Mouse (Mus musculus) embryonic fibroblast, embryonic 13.5 days (primary cell): ENCODE data around the gene Fam19a3.

ENCODE experiments used
- CTCF ChIP-seq: IDR thresholded peaks from 2 replicates; pipeline ENCODE4 v1.5.1; 2011; ENCODE audit warnings: mild to moderate bottlenecking, control low read depth, low read length, moderate library complexity, borderline replicate concordance; ENCODE audit not compliant: insufficient read depth
- POLR2A ChIP-seq: IDR thresholded peaks from 2 replicates; pipeline ENCODE4 v1.6.1; 2011; ENCODE audit warnings: low read depth, mild to moderate bottlenecking, control low read depth, low read length, moderate library complexity

- peak; percentile 75 for TF ChIP-seq CTCF
- no peak for TF ChIP-seq POLR2A
Observed at GRCm38 (mm10) chr3:104779949-104780348, 1.7 kb downstream of the Fam19a3 start.
